Mouse (Mus musculus): Measurements from ENCODE around the gene Flnb. TPM values are rescaled to one million over a fixed set of nuclear protein-coding genes. Genes with fewer than 3 reads are reported as not detected.

Flnb gene
- polyA plus RNA-seq, 1 experiment from 2014 or later = 16.5 TPM

GRCm38 (mm10) chr14:7981226-7981625, 163.5 kb downstream of the Flnb start:
- DNase-seq (ENCODE audit: low spot score) = no peak
- no peak for ATAC-seq (ENCODE audit: low FRiP score)
- Histone ChIP-seq H3K27ac (ENCODE audit: low read depth, low read length) (no peak overlapping the region), H3K4me2 (replicated peaks; ENCODE audit: low read depth, low read length) (no peak overlapping the region), H3K9me3 (ENCODE audit: control insufficient read depth, low read length) (no peaks in the 10 kb centered on the region), H3K27me3 (ENCODE audit: control insufficient read depth, insufficient read depth, low read length) (no peaks in the 10 kb centered on the region), H3K9ac (ENCODE audit: low read depth, low read length) (no peak overlapping the region), H3K36me3 (ENCODE audit: control insufficient read depth, insufficient read depth, low read length) (no peaks in the 10 kb centered on the region), H3K4me1 (replicated peaks; ENCODE audit: control insufficient read depth, insufficient read depth, low read length) (no peaks in the 10 kb centered on the region), H3K4me3 (ENCODE audit: low read depth, low read length) (no peak overlapping the region)
- 95% methylated on average over 1 of the region's 1 CpGs for WGBS

- Histone ChIP-seq H3K4me2 (replicated peaks; ENCODE audit: low read depth, low read length) (no peak overlapping the region), H3K9ac (ENCODE audit: low read depth, low read length) (no peak overlapping the region), H3K4me1 (replicated peaks; ENCODE audit: control insufficient read depth, insufficient read depth, low read length) (no peaks in the 10 kb centered on the region), H3K27ac (ENCODE audit: low read depth, low read length) (no peak overlapping the region), H3K27me3 (ENCODE audit: control insufficient read depth, insufficient read depth, low read length) (no peaks in the 10 kb centered on the region), H3K36me3 (ENCODE audit: control insufficient read depth, insufficient read depth, low read length) (no peaks in the 10 kb centered on the region), H3K4me3 (ENCODE audit: low read depth, low read length) (no peak overlapping the region), H3K9me3 (ENCODE audit: control insufficient read depth, low read length) (no peaks in the 10 kb centered on the region)
- ATAC-seq (ENCODE audit: low FRiP score) = no peak
- no peak for DNase-seq (ENCODE audit: low spot score)
- WGBS = 94% methylated on average over 6 of the region's 6 CpGs
Observed at GRCm38 (mm10) chr14:7986913-7987312, 169.2 kb downstream of the Flnb start.

GRCm38 (mm10) chr14:7989371-7989770, 171.6 kb downstream of the Flnb start:
- Histone ChIP-seq H3K4me2 (replicated peaks; ENCODE audit: low read depth, low read length) (no peak overlapping the region), H3K9me3 (ENCODE audit: control insufficient read depth, low read length) (no peaks in the 10 kb centered on the region)
- no peak for DNase-seq (ENCODE audit: low spot score)

GRCm38 (mm10) chr14:7989961-7990360, 172.2 kb downstream of the Flnb start:
- 79% methylated on average over 3 of the region's 3 CpGs for WGBS
- Histone ChIP-seq H3K4me3 (ENCODE audit: low read depth, low read length) (no peak overlapping the region), H3K4me1 (replicated peaks; ENCODE audit: control insufficient read depth, insufficient read depth, low read length) (no peaks in the 10 kb centered on the region), H3K27me3 (ENCODE audit: control insufficient read depth, insufficient read depth, low read length) (no peaks in the 10 kb centered on the region), H3K4me2 (replicated peaks; ENCODE audit: low read depth, low read length) (no peak overlapping the region), H3K27ac (ENCODE audit: low read depth, low read length) (no peak overlapping the region), H3K9ac (ENCODE audit: low read depth, low read length) (no peak overlapping the region), H3K9me3 (ENCODE audit: control insufficient read depth, low read length) (no peaks in the 10 kb centered on the region), H3K36me3 (ENCODE audit: control insufficient read depth, insufficient read depth, low read length) (no peaks in the 10 kb centered on the region)
- ATAC-seq (ENCODE audit: low FRiP score) (no peak), DNase-seq (ENCODE audit: low spot score) (no peak)

More at GRCm38 (mm10) chr14:7989371-7989770, 171.6 kb downstream of the Flnb start:
- WGBS = 68% methylated on average over 1 of the region's 1 CpGs
- H3K4me1 ChIP-seq (replicated peaks; ENCODE audit: control insufficient read depth, insufficient read depth, low read length) = no peaks in the 10 kb centered on the region
- H3K9ac ChIP-seq (ENCODE audit: low read depth, low read length) = no peak overlapping the region
- H3K27me3 ChIP-seq (ENCODE audit: control insufficient read depth, insufficient read depth, low read length) = no peaks in the 10 kb centered on the region
- no peak overlapping the region for H3K4me3 ChIP-seq (ENCODE audit: low read depth, low read length)
- H3K36me3 ChIP-seq (ENCODE audit: control insufficient read depth, insufficient read depth, low read length) = no peaks in the 10 kb centered on the region
- no peak overlapping the region for H3K27ac ChIP-seq (ENCODE audit: low read depth, low read length)
- no peak for ATAC-seq (ENCODE audit: low FRiP score)

GRCm38 (mm10) chr14:7991108-7991776, 173.5 kb downstream of the Flnb start:
- ATAC-seq (ENCODE audit: low FRiP score) (no peak), DNase-seq (ENCODE audit: low spot score) (no peak)
- 81% methylated on average over 5 of the region's 5 CpGs for WGBS
- Histone ChIP-seq H3K27ac (ENCODE audit: low read depth, low read length) (no peak overlapping the region), H3K9ac (ENCODE audit: low read depth, low read length) (no peak overlapping the region), H3K4me1 (replicated peaks; ENCODE audit: control insufficient read depth, insufficient read depth, low read length) (no peaks in the 10 kb centered on the region), H3K27me3 (ENCODE audit: control insufficient read depth, insufficient read depth, low read length) (no peaks in the 10 kb centered on the region), H3K4me3 (ENCODE audit: low read depth, low read length) (no peak overlapping the region), H3K36me3 (ENCODE audit: control insufficient read depth, insufficient read depth, low read length) (no peaks in the 10 kb centered on the region), H3K9me3 (ENCODE audit: control insufficient read depth, low read length) (no peaks in the 10 kb centered on the region), H3K4me2 (replicated peaks; ENCODE audit: low read depth, low read length) (no peak overlapping the region)

- Histone ChIP-seq H3K27me3 (ENCODE audit: control insufficient read depth, insufficient read depth, low read length) (no peaks in the 10 kb centered on the region), H3K9ac (ENCODE audit: low read depth, low read length) (no peak overlapping the region), H3K9me3 (ENCODE audit: control insufficient read depth, low read length) (no peaks in the 10 kb centered on the region), H3K4me2 (replicated peaks; ENCODE audit: low read depth, low read length) (no peak overlapping the region), H3K4me1 (replicated peaks; ENCODE audit: control insufficient read depth, insufficient read depth, low read length) (no peaks in the 10 kb centered on the region), H3K27ac (ENCODE audit: low read depth, low read length) (no peak overlapping the region), H3K4me3 (ENCODE audit: low read depth, low read length) (no peak overlapping the region), H3K36me3 (ENCODE audit: control insufficient read depth, insufficient read depth, low read length) (no peaks in the 10 kb centered on the region)
- 69% methylated on average over 6 of the region's 6 CpGs for WGBS
- DNase-seq (ENCODE audit: low spot score) = no peak
- ATAC-seq (ENCODE audit: low FRiP score) = no peak
Observed at GRCm38 (mm10) chr14:7992158-7992557, 174.4 kb downstream of the Flnb start.

GRCm38 (mm10) chr14:7994271-7994767, 176.6 kb downstream of the Flnb start, which contains the start of gene Dnase1l3:
TSS of gene Dnase1l3 (minus strand) at chr14:7994573.
- Histone ChIP-seq H3K27me3 (ENCODE audit: control insufficient read depth, insufficient read depth, low read length) (no peaks in the 10 kb centered on the region), H3K4me3 (ENCODE audit: low read depth, low read length) (no peak within 1 kb of the TSS), H3K9ac (ENCODE audit: low read depth, low read length) (no peak within 1 kb of the TSS), H3K9me3 (ENCODE audit: control insufficient read depth, low read length) (no peaks in the 10 kb centered on the region), H3K36me3 (ENCODE audit: control insufficient read depth, insufficient read depth, low read length) (no peaks in the 10 kb centered on the region), H3K4me1 (replicated peaks; ENCODE audit: control insufficient read depth, insufficient read depth, low read length) (no peaks in the 10 kb centered on the region), H3K4me2 (replicated peaks; ENCODE audit: low read depth, low read length) (no peak within 1 kb of the TSS), H3K27ac (ENCODE audit: low read depth, low read length) (no peak within 1 kb of the TSS)
- ATAC-seq (ENCODE audit: low FRiP score) (peak; percentile 22; the same call in 1 of the 2 replicates), DNase-seq (ENCODE audit: low spot score) (peak; percentile 26)
- WGBS = 80% methylated on average over 8 of the region's 8 CpGs

- peaks cover 16% of the 10 kb centered on the region for H3K27me3 ChIP-seq (ENCODE audit: control insufficient read depth, insufficient read depth, low read length)
- peak; percentile 90 for DNase-seq (ENCODE audit: low spot score)
- H3K9ac ChIP-seq (ENCODE audit: low read depth, low read length) = 0 out of 2 replicates have a peak overlapping the region, but pooled peaks have one; percentile 31
- 3% methylated on average over 15 of the region's 15 CpGs for WGBS
- no peak overlapping the region for H3K27ac ChIP-seq (ENCODE audit: low read depth, low read length)
- no peak overlapping the region for H3K4me3 ChIP-seq (ENCODE audit: low read depth, low read length)
- no peaks in the 10 kb centered on the region for H3K4me1 ChIP-seq (replicated peaks; ENCODE audit: control insufficient read depth, insufficient read depth, low read length)
- H3K36me3 ChIP-seq (ENCODE audit: control insufficient read depth, insufficient read depth, low read length) = no peaks in the 10 kb centered on the region
- peak; percentile 50; the same call in 1 of the 2 replicates for ATAC-seq (ENCODE audit: low FRiP score)
- peak overlapping the region; percentile 33 for H3K4me2 ChIP-seq (replicated peaks; ENCODE audit: low read depth, low read length)
- no peaks in the 10 kb centered on the region for H3K9me3 ChIP-seq (ENCODE audit: control insufficient read depth, low read length)
Observed at GRCm38 (mm10) chr14:7997255-7997696, 179.5 kb downstream of the Flnb start.

GRCm38 (mm10) chr14:7999030-7999429, 181.3 kb downstream of the Flnb start:
- H3K9ac ChIP-seq (ENCODE audit: low read depth, low read length) = no peak overlapping the region
- H3K4me2 ChIP-seq (replicated peaks; ENCODE audit: low read depth, low read length) = no peak overlapping the region
- WGBS = 80% methylated on average over 3 of the region's 3 CpGs
- H3K4me1 ChIP-seq (replicated peaks; ENCODE audit: control insufficient read depth, insufficient read depth, low read length) = no peaks in the 10 kb centered on the region
- peaks cover 18% of the 10 kb centered on the region for H3K27me3 ChIP-seq (ENCODE audit: control insufficient read depth, insufficient read depth, low read length)
- no peak overlapping the region for H3K4me3 ChIP-seq (ENCODE audit: low read depth, low read length)
- DNase-seq (ENCODE audit: low spot score) = no peak
- no peaks in the 10 kb centered on the region for H3K9me3 ChIP-seq (ENCODE audit: control insufficient read depth, low read length)
- no peaks in the 10 kb centered on the region for H3K36me3 ChIP-seq (ENCODE audit: control insufficient read depth, insufficient read depth, low read length)
- no peak for ATAC-seq (ENCODE audit: low FRiP score)
- H3K27ac ChIP-seq (ENCODE audit: low read depth, low read length) = no peak overlapping the region
